Mouse (Mus musculus): ENCODE data around the gene Flii. TPM values are rescaled to one million over a fixed set of nuclear protein-coding genes. Genes with fewer than 3 reads are reported as not detected.
A peak's percentile ranks its signal among the peaks of the same experiment; 100 is the strongest.

Gene Flii
- total RNA-seq (2021) = 100 to 1,000 TPM in 1 of 2 experiments, 10 to 100 TPM in 1; 96.1 to 103 TPM
- long read RNA-seq, experiment 1, full-length matches to known transcripts = 70 of 135 reads
- long read RNA-seq, experiment 1, partial matches to known transcripts = 18 of 135 reads
- long read RNA-seq, experiment 1, other reads (novel, unspliced or antisense) = 47 of 135 reads
- long read RNA-seq, experiment 2, full-length matches to known transcripts = 68 of 123 reads
- long read RNA-seq, experiment 2, partial matches to known transcripts = 16 of 123 reads
- long read RNA-seq, experiment 2, other reads (novel, unspliced or antisense) = 39 of 123 reads

DNA sequence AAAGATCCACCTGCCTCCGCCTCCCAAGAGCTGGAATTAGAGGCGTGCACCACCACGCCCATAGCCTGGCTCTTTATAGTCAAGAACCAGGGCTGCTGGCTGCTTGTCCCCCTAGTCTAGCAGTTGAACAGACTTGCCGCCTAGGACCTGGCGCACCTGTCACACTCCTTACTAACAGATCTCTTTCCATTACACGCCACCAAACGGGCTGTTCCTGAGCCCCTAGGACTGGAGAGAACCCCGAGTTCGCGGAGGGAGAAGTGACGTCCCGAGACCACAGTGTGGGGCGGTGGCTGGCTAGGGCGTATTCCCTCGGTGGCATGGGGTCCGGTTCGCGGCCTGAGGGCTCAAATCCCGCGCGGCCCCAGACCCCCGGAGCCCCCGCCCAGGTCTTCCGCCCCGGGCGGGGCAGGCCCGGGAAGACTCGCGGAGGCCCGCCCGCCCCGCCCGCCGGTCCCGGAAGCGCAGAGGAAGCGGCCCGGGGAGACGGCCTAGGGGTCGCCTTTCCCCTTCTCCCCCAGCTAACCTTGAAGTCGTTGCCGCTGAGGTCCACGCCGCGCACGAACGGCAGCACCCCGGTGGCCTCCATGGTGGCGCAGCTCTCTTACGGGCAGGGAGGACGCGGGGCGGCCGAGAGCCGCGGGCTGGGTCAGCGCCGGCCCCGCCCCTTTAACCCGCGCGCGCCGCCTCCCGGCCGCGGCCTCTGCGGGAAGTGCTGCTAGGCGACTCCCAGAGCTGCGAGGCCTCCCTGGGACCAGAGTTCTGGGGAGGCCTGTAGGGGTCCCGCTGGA is at the start of gene Flii:
Flii (minus strand) TSS at position 663 of the 791 bp plus-strand sequence.
- TF ChIP-seq CTCF (IDR thresholded peaks at IDR 0.05) = peak; percentile 78
- Histone ChIP-seq H3K4me3 (peak within 1 kb of the TSS; percentile 79), H3K27ac (peak within 1 kb of the TSS; percentile 97)
- intact Hi-C loops (cut with DNase I) = loop anchor here (1.0 to 2.0 kb wide), 2 partner anchors 18 to 27 kb away; partner anchors contain the start of gene Llgl1
- DNase-seq = peak; percentile 91

DNA sequence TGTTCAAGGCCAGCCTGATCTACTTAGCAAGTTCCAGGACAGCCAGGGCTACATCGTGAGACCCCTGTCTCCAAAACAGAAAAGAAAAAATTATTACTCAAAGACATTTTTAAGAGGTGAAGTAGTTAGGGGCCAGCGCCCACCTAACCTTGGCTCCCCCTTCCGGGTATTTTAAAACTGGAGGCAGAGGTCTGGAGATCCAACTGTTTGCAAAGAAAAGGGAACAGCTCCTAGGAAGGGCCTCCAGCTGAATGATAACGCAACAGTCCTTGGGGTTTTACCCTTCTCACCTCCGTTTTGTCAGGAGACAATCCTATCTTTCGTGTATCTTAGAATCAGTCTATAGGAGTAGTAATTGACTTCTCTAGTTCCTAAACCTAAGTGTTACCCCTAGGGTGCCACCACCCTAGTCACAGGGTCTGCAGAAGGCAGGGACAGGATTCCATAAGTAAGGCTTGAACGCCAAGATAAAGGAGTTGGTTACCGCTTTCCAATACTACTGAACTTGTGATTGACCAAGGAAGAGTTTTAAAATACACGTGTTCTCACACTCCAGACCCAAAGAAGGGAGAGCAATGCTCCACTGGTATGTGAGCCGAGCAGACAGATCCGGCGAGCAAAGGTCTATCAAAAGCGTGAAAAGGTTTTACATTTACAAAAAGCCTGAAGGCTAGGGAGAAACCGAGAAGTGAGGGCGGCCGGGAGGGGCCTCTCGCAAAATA is 49.2 kb upstream of the Flii start:
- DNase-seq = no peak
- no peak for TF ChIP-seq CTCF (IDR thresholded peaks at IDR 0.05)
- H3K4me3 ChIP-seq = peak overlapping the region; percentile 90
- intact Hi-C loops (cut with DNase I) = loop anchor here (2.0 to 5.0 kb wide), 3 partner anchors 47 to 84 kb away; partner anchors contain the start of gene Mief2
- peak overlapping the region; percentile 96 for H3K27ac ChIP-seq

DNA sequence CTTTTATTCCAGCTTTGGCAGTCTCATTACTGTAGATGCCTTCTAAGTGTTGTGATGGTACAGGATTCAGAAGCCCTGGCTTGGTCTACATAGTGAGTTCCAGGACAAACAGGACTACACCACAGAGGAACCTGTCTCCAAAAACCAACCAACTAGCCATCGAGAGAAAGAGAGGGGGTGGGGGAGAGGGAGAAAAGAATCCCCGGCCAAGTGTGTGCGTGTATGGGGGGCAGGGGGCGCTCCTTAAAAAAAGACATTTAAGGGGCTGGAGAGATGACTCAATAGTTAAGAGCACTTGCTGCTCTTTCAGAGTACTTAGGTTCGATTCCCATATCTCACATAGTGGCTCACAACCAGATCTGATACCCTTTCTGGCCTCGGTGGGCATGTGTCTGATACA is 48.5 kb upstream of the Flii start:
- Histone ChIP-seq H3K27ac (peak overlapping the region; percentile 96; the same call in 1 of the 2 replicates), H3K4me3 (no peak overlapping the region; the same call in 1 of the 2 replicates)
- TF ChIP-seq CTCF (IDR thresholded peaks at IDR 0.05) = no peak
- intact Hi-C loops (cut with DNase I) = loop anchor here (5.0 kb wide), 2 partner anchors 52 to 83 kb away; no protein-coding TSS in a partner anchor
- DNase-seq = no peak

DNA sequence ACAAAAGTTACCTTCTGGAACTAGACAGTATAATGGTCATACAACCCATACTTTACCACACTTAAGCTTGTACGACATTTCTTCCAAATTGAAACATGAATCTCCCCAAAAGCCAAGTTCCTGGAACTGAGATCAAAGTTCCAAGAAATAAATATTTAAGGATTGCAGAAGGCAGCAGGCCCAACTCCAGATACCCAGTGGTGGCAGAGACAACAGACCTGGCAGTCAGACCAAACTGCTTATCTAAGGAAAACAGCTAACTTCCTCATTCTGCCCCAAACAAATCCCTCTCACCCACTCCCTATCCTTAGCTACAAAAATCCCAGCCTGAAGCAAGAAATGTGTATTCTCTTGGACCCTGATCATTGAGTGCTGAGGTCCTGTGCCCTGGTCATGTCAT is 47.8 kb upstream of the Flii start:
- no peak overlapping the region for H3K27ac ChIP-seq
- intact Hi-C loops (cut with DNase I) = loop anchor here (5.0 kb wide), 2 partner anchors 52 to 83 kb away; no protein-coding TSS in a partner anchor
- TF ChIP-seq CTCF (IDR thresholded peaks at IDR 0.05) = no peak

DNA sequence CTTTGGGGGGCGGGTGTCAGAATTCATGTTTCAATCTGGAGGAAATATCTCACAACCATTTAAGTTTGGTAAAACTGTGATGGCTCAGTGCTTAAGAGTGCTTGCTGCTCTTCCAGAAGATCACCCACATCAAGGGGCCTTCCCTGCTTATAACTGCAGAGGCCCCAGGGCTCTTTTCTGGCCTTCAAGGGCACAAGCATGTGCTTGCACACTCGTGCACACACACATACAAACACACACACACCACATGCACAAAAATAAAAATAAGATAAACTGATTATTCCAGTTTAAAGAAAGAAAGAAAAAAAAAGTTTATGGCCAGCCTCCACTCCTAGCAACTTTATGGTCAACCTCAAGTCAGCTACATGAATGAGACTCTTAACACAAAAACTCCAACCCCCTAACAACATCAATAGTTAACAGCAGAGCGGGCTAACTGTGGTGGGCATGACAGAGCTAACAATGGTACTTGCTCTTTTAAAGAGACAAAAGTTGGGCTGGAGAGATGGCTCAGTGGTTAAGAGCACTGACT is 47.2 kb upstream of the Flii start:
- intact Hi-C loops (cut with DNase I) = no loop called here
- no peak for DNase-seq
- TF ChIP-seq CTCF (IDR thresholded peaks at IDR 0.05) = no peak
- Histone ChIP-seq H3K27ac (no peak overlapping the region), H3K4me3 (no peak overlapping the region)

More for the DNA sequence above, 47.8 kb upstream of the Flii start:
- no peak overlapping the region for H3K4me3 ChIP-seq
- no peak for DNase-seq

DNA sequence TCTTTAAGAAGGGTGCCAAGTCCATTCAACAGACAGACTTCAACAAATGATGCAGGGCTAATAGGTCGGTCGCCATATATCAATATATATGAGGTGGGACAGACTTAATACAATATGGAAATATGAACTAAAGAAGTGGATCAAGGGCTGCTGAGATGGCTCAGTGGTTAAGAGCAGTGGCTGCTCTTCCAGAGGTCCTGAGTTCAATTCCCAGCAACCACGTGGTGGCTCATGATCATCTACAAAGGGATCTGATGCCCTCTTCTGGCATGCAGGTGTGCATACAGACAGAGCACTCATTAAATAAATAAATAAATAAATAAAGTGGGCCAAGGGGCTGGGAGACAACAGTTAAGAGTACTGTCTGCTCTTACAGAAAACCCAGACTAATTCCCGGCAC is 45.1 kb upstream of the Flii start:
- intact Hi-C loops (cut with DNase I) = no loop called here
- TF ChIP-seq CTCF (IDR thresholded peaks at IDR 0.05) = no peak; the same call in 1 of the 2 replicates
- H3K4me3 ChIP-seq = no peak overlapping the region
- no peak overlapping the region for H3K27ac ChIP-seq
- no peak for DNase-seq

DNA sequence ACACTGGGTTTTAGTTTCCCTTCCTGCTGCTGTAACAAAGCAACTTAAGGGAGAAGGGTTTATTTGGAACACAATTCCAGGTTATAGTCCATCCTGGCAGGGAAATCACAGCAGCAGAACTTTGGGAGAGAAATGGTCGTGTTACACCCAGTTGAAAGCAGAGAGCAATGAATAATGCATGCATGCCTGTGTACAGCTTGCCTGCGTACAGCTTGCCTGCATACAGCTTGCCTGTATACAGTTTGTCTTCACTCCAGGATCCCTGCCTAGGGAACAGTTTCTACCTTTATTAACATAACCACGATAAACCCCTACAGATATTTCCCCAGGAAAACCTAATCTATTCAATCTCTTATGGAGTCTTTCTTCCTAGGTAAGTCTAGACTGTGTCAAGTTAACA is 43.7 kb upstream of the Flii start:
- intact Hi-C loops (cut with DNase I) = no loop called here
- no peak overlapping the region for H3K4me3 ChIP-seq
- no peak for TF ChIP-seq CTCF (IDR thresholded peaks at IDR 0.05)
- H3K27ac ChIP-seq = no peak overlapping the region
- no peak for DNase-seq

DNA sequence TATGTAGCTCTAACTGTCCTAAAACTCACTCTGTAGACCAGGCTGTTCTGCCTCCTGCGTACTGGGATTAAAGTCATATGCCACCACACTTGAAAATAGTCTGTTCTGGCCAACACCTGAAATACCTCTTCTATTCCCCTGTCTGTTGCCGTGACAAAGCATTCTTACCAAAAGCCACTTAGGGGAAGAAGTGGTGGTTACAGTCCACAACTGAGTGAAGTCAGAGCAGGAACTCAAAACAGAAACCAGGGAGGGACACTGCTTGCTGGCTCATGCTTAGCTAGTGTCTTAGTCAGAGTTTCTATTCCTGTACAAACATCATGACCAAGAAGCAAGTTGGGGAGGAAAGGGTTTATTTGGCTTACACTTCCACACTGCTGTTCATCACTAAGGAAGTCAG is 42.3 kb upstream of the Flii start:
- H3K4me3 ChIP-seq = no peak overlapping the region
- no peak overlapping the region for H3K27ac ChIP-seq
- intact Hi-C loops (cut with DNase I) = no loop called here
- TF ChIP-seq CTCF (IDR thresholded peaks at IDR 0.05) = no peak
- no peak for DNase-seq

DNA sequence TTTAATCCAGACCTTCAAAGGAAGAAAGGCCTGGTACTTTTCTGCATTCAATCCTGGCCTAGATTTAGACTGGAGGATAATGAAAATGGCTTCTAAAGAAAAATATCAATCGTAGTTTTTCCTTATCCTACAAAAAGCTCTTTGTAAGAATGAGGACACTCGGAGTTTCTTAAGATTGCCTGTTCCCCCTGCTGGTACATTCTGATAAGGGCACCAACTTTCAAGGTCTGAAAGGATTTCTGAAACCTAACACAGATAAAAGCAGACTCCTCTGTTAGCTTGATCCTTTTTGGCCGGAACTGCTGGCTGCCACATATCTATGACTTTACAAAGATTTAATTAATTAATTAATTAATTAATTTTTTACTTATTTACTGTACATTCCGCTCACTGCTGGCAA is 39.9 kb upstream of the Flii start:
- intact Hi-C loops (cut with DNase I) = no loop called here
- Histone ChIP-seq H3K4me3 (no peak overlapping the region), H3K27ac (no peak overlapping the region)
- no peak for DNase-seq
- no peak for TF ChIP-seq CTCF (IDR thresholded peaks at IDR 0.05)

DNA sequence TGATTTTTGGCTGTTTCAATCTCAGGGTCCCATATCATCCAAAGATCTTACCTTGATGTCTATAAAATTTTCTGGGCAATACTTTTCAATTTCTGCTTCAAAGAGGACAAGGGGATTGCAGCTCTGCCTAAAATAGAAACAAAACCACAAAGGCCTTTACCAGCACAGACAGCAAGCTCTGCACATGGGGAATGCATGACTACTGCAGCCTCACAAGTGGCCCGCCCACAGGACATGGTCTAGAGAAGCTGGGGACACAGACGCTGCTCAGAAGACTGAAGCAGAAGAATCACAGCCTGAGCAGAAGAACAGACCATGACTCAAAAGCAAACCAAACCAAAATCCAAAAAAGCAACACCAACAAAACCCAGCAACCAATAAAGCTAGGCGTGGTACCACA is 34.6 kb upstream of the Flii start:
- Histone ChIP-seq H3K27ac (no peak overlapping the region), H3K4me3 (no peak overlapping the region)
- no peak for TF ChIP-seq CTCF (IDR thresholded peaks at IDR 0.05)
- intact Hi-C loops (cut with DNase I) = no loop called here
- no peak for DNase-seq

DNA sequence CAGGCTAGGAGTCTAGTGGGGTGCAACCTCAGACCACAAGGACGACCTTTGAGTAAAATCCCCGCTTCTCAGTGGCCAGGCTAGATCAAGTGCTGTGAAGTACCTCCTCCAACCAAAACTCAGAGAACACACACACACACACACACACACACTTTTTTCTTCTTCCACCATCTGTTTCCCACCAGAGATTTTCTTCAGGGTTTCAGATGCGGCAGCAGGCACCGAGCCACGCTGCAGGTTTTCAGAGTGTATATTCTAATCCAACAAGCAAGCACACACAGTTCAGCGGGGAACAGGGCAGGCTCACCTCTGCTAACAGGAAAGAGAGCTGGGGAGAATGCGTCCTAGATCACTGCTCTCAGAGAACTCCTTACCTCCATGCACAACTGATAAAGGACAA is 28.5 kb upstream of the Flii start:
- no peak overlapping the region for H3K27ac ChIP-seq
- intact Hi-C loops (cut with DNase I) = no loop called here

DNA sequence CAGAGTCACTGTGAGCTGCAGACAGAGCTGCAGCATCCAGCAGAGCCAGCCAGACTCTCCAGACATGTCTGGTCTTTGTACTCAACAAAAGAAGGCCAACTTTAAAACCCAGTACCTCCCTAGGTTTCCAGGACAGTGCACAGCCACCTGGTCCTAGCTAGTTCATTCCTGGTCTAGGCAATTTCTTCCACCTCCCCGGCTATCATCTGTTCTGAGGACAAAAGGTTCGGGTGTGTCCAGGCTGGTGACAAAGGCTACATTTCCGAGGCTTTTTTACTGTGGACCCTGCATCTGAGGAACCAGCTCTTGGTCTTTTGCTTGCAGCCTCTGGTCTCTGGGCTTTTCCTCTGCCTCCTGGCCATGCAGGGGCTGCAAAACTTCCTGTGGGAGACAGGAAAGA is 13.3 kb upstream of the Flii start:
- Histone ChIP-seq H3K4me3 (no peak overlapping the region), H3K27ac (no peak overlapping the region)
- no peak for DNase-seq
- intact Hi-C loops (cut with DNase I) = no loop called here
- no peak for TF ChIP-seq CTCF (IDR thresholded peaks at IDR 0.05)

More for the DNA sequence above, 28.5 kb upstream of the Flii start:
- no peak for DNase-seq
- H3K4me3 ChIP-seq = no peak overlapping the region
- TF ChIP-seq CTCF (IDR thresholded peaks at IDR 0.05) = no peak
